Mouse (Mus musculus): ENCODE data around the gene Tmem258. TPM values are rescaled to one million over a fixed set of nuclear protein-coding genes. Genes with fewer than 3 reads are reported as not detected.

Gene Tmem258
- 97.0 and 107 TPM in 2 replicates for polyA plus RNA-seq (2012; rRNA removed)

DNA sequence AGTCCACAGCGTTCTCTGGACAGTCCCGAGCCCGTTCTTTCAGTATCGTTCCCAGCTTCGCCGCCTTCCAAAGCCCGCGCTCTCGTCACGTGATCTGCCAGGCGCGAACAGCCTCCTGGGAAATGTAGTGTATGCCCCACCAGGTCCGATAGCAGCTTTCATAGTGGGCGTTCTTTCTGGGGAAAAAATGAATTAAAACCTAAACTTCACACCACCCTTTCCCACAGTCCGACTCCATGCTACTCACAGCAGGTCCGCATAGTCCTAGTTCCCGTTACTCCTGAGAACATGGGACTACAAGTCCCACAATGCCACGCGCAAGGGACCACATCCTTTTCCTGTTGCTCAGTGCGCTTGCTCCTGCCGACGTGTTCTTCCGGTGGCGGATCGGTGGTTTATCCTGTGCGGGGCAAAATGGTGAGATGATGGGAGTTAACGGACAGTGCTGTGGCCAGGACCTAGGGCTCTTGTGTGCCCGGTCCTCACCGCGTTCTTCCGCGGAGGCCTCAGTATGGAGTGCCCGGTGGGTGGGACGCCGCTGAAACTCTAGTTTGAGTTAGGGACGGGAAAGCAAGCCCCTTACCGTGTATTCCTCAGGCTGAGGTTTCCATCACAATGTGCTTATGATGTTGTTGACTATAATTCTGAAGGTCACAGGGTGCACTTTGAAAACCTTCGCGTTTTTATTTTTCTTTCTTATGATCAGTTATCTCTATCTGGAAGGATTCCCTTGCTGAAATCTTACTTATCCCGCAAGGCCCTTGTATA is at the start of gene Tmem258, which contains the start of gene Fen1:
TSS of gene Tmem258 (plus strand) at position 167 of the 768 bp plus-strand sequence.
TSS of gene Fen1 (minus strand) at position 322 of the 768 bp plus-strand sequence.

DNA sequence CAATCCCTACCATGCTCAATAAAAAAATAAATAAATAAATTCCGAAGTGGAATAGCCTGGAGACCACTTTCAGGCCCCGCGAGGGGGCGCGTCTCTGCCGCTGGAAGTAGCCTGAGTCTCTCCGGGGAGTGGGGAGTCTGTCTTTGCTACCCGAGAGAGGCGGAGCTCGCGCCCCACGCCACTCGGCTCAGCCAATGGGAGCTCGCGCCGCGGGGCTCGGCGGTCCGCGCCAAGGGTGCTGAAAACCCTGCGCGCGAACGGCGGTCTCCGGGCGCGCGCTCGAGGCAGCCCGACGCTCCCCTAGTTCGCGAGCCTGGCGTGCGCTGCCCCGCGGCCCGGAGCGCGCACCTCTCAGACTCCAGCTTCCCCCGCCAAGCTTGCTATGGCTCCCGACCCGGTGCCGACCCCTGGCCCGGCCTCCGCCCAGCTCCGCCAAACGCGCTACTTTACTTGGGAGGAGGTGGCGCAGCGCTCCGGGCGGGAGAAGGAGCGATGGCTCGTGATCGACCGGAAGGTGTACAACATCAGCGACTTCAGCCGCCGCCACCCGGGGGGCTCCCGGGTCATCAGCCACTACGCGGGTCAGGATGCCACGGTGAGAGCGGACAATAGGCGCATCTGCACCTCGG is 21.0 kb upstream of the Tmem258 start, which contains the start of gene Fads1:
TSS of gene Fads1 (plus strand) at position 219 of the 629 bp plus-strand sequence.

DNA sequence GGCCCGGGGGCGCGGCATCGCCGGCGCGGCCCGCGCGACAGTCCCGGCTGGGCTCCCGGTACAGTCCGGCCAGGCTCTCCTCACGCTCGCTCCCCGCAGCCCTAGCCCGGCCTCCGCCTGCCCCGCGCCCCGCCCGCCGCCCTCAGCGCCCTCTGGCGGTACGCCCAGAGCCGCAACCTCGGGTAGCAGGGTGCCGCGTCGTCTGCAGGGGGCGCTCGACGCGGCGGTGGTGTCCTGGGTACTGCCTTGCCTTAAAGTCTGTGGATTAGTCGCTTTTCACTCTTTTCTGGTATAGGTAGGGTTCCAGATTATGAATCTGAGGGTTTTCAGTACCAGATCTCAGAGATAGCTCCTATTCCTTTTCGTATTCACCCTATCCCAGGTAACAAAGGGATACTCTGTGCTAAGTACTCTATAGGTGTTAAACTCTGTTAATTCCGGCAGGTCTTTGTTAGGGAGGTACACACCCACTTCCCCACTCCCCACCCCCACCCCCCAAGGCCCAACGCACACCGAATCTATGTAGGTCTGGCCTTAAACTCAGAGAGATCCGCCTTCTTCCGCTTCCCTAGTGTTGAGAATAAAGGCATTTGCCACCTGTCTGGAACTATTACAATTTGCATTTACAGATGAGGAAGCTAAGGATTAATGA is 37.0 kb downstream of the Tmem258 start, which contains the start of gene Myrf:
TSS of gene Myrf (minus strand) at position 95 of the 652 bp plus-strand sequence.

Other genes with a start within 250 kb of the Tmem258 start
- gene Fth1, start 223.4 kb upstream of the Tmem258 start, polyA plus RNA-seq (2012; rRNA removed), result 4,857 and 8,105 TPM in 2 replicates
- 1.5 and 2.1 TPM in 2 replicates for gene Best1, start 202.4 kb upstream of the Tmem258 start, polyA plus RNA-seq (2012; rRNA removed)
- gene Rab3il1, start 202.3 kb upstream of the Tmem258 start, polyA plus RNA-seq (2012; rRNA removed), result 32.2 and 35.6 TPM in 2 replicates
- 88.2 and 106 TPM in 2 replicates for gene Fads3, start 162.4 kb upstream of the Tmem258 start, polyA plus RNA-seq (2012; rRNA removed)
- gene Fads2, start 102.3 kb upstream of the Tmem258 start, polyA plus RNA-seq (2012; rRNA removed), result 233 and 251 TPM in 2 replicates
- gene Fads1, start 21.1 kb upstream of the Tmem258 start, polyA plus RNA-seq (2012; rRNA removed), result 63.3 and 95.1 TPM in 2 replicates
- gene Fen1, start 155 bp downstream of the Tmem258 start, polyA plus RNA-seq (2012; rRNA removed), result 18.0 and 24.8 TPM in 2 replicates
- 31.1 and 31.6 TPM in 2 replicates for gene Myrf, start 36.7 kb downstream of the Tmem258 start, polyA plus RNA-seq (2012; rRNA removed)
- 15.0 and 16.1 TPM in 2 replicates for gene Dagla, start 100.9 kb downstream of the Tmem258 start, polyA plus RNA-seq (2012; rRNA removed)
- gene Syt7, start 185.1 kb downstream of the Tmem258 start, polyA plus RNA-seq (2012; rRNA removed), result 42.2 and 53.2 TPM in 2 replicates

Data from ovary, adult 2 months (tissue).